Mouse (Mus musculus) layer of hippocampus, adult 2 months (tissue): ENCODE results near the gene Fgf4. TPM values are rescaled to one million over a fixed set of nuclear protein-coding genes. Genes with fewer than 3 reads are reported as not detected.

Experiments
- DNase-seq, 2 experiments: peaks; one replicate each; pipeline ENCODE4 v3.0.0; 2022; ENCODE audit warnings: low spot score in 2 of 2
- H3K27ac ChIP-seq: fragments of 200-600 bp; 2 replicates; pipeline ENCODE4 v1.8.1; 2022
- H3K4me3 ChIP-seq: fragments of 200-600 bp; 2 replicates; pipeline ENCODE4 v1.8.1; 2022; ENCODE audit warnings: mild to moderate bottlenecking
- CTCF ChIP-seq: fragments of 200-600 bp; conservative IDR thresholded peaks from 2 replicates; pipeline ENCODE4 v1.8.1; 2022; ENCODE audit warnings: antibody characterized with exemption, mild to moderate bottlenecking, moderate library complexity
- long read RNA-seq, 2 experiments: library from polyadenylated mRNA; stranded (forward); transcript quantifications; one replicate each; pipeline ENCODE4 v2.0.0; 2021; ENCODE audit warnings: borderline mapping rate in 2 of 2
- total RNA-seq, 2 experiments: library from RNA; stranded (reverse); gene quantifications; 2 replicates each; pipeline ENCODE4 v1.2.3; 2021

Gene Fgf4
- total RNA-seq, result not detected
- long read RNA-seq, experiment 1, result 0 reads
- long read RNA-seq, experiment 2, result 0 reads

- no peak for DNase-seq
Measured at GRCm38 (mm10) chr7:144847067-144847466, at the start of gene Fgf4. Gene Fgf4 (plus strand): TSS chr7:144847367.

GRCm38 (mm10) chr7:144798471-144798870 is 48.7 kb upstream of the Fgf4 start:
- H3K4me3 ChIP-seq, result no peak overlapping the region
- no peak overlapping the region for H3K27ac ChIP-seq
- TF ChIP-seq CTCF, result peak; percentile 81
- DNase-seq, result peak; percentile 8 to 58

More at GRCm38 (mm10) chr7:144847067-144847466, at the start of gene Fgf4:
- Histone ChIP-seq H3K4me3 (no peak within 1 kb of the TSS), H3K27ac (no peak within 1 kb of the TSS)
- TF ChIP-seq CTCF, result no peak

- no peak overlapping the region for H3K4me3 ChIP-seq
- H3K27ac ChIP-seq, result no peak overlapping the region
- no peak for DNase-seq
- no peak for TF ChIP-seq CTCF
Measured at GRCm38 (mm10) chr7:144807036-144807435, 40.1 kb upstream of the Fgf4 start.

GRCm38 (mm10) chr7:144807976-144808577 is 39.1 kb upstream of the Fgf4 start:
- no peak for TF ChIP-seq CTCF
- DNase-seq, result no peak
- H3K4me3 ChIP-seq, result no peak overlapping the region
- no peak overlapping the region for H3K27ac ChIP-seq

- H3K4me3 ChIP-seq, result no peak overlapping the region
- no peak for DNase-seq
- H3K27ac ChIP-seq, result no peak overlapping the region
- no peak for TF ChIP-seq CTCF
Measured at GRCm38 (mm10) chr7:144811521-144811920, 35.6 kb upstream of the Fgf4 start.

- DNase-seq, result no peak
- Histone ChIP-seq H3K4me3 (no peak overlapping the region), H3K27ac (no peak overlapping the region)
- no peak for TF ChIP-seq CTCF
Measured at GRCm38 (mm10) chr7:144821901-144822300, 25.3 kb upstream of the Fgf4 start.

GRCm38 (mm10) chr7:144823988-144824387 is 23.2 kb upstream of the Fgf4 start:
- Histone ChIP-seq H3K27ac (no peak overlapping the region), H3K4me3 (no peak overlapping the region)
- TF ChIP-seq CTCF, result no peak
- DNase-seq, result no peak

GRCm38 (mm10) chr7:144828369-144828768 is 18.8 kb upstream of the Fgf4 start:
- H3K4me3 ChIP-seq, result no peak overlapping the region
- no peak overlapping the region for H3K27ac ChIP-seq
- no peak for DNase-seq
- TF ChIP-seq CTCF, result no peak

GRCm38 (mm10) chr7:144837891-144838488 is 9.2 kb upstream of the Fgf4 start, which contains the start of gene Fgf3:
Gene Fgf3 (plus strand): TSS chr7:144838083.
- no peak within 1 kb of the TSS for H3K27ac ChIP-seq
- no peak for DNase-seq
- peak within 1 kb of the TSS; percentile 29 for H3K4me3 ChIP-seq
- no peak for TF ChIP-seq CTCF

- H3K27ac ChIP-seq, result no peak overlapping the region
- peak overlapping the region; percentile 29 for H3K4me3 ChIP-seq
- DNase-seq, result no peak
- TF ChIP-seq CTCF, result no peak
Measured at GRCm38 (mm10) chr7:144838522-144839503, 8.4 kb upstream of the Fgf4 start.

GRCm38 (mm10) chr7:144846158-144846557 is 1.0 kb upstream of the Fgf4 start:
- H3K27ac ChIP-seq, result no peak overlapping the region
- no peak overlapping the region for H3K4me3 ChIP-seq
- peak; percentile 84 for TF ChIP-seq CTCF
- peak in 1 of 2 experiments; percentile 20 for DNase-seq

GRCm38 (mm10) chr7:144851321-144851720 is 4.2 kb downstream of the Fgf4 start:
- Histone ChIP-seq H3K4me3 (no peak overlapping the region), H3K27ac (no peak overlapping the region)
- no peak for DNase-seq
- TF ChIP-seq CTCF, result no peak

- Histone ChIP-seq H3K27ac (no peak overlapping the region), H3K4me3 (no peak overlapping the region)
- DNase-seq, result no peak
- no peak for TF ChIP-seq CTCF
Measured at GRCm38 (mm10) chr7:144854966-144855365, 7.8 kb downstream of the Fgf4 start.
